Mouse (Mus musculus) adrenal gland, adult 18-20 months (tissue): ENCODE measurements around the gene Gm10487. TPM values are rescaled to one million over a fixed set of nuclear protein-coding genes. Genes with fewer than 3 reads are reported as not detected.
"Not testable (repeated sequence)": the region's sequence is repeated elsewhere in the genome, so short reads cannot be mapped to it uniquely, and the experiment has no call there.

Source experiments
- DNase-seq, 2 experiments: peaks; one replicate each; pipeline ENCODE4 v3.0.0; 2021 to 2022; ENCODE audit warnings: low spot score in 2 of 2
- long read RNA-seq, 2 experiments: library from polyadenylated mRNA; stranded (forward); transcript quantifications; one replicate each; pipeline ENCODE4 v2.0.0; 2021
- total RNA-seq, 2 experiments: library from RNA; stranded (reverse); gene quantifications; 1 replicate in 1 of 2; 2 replicates in 1 of 2; pipeline ENCODE4 v1.2.3; 2021

Gm10487 gene
- total RNA-seq: not detected
- long read RNA-seq, experiment 1: 0 reads
- long read RNA-seq, experiment 2: 0 reads

- not testable (repeated sequence) for DNase-seq
These were observed at the start of gene Gm10487 for GRCm38 (mm10) chrX:30843369-30843768. Gene Gm10487 (minus strand): TSS chrX:30843469.
